Mouse (Mus musculus) forebrain, postnatal 0 days (tissue): ENCODE results near the gene Taf1d. TPM values are rescaled to one million over a fixed set of nuclear protein-coding genes. Genes with fewer than 3 reads are reported as not detected.
"Not testable (repeated sequence)": the region's sequence is repeated elsewhere in the genome, so short reads cannot be mapped to it uniquely, and the experiment has no call there.

Experiments
- ATAC-seq: fragments of 200-750 bp; cut with Nextera tagmentation; 2 replicates; pipeline ENCODE4 v1.8.0; 2017; ENCODE audit warnings: mild to moderate bottlenecking, moderate library complexity
- DNase-seq: peaks from one replicate; pipeline ENCODE4 v3.0.0-alpha.2; 2015
- H3K27ac ChIP-seq: fragments of 300-500 bp; sonication (generic); 2 replicates; pipeline ENCODE4 v1.5.1; 2014; ENCODE audit warnings: low read depth, mild to moderate bottlenecking, antibody characterized with exemption, low read length, moderate library complexity, mixed read lengths
- H3K27me3 ChIP-seq: fragments of 300-500 bp; sonication (generic); 2 replicates; pipeline ENCODE4 v1.6.1; 2014; ENCODE audit warnings: mild to moderate bottlenecking, low read length, mixed read lengths; ENCODE audit not compliant: insufficient read depth
- H3K36me3 ChIP-seq: fragments of 300-500 bp; sonication (generic); 2 replicates; pipeline ENCODE4 v1.6.1; 2014; ENCODE audit warnings: mild to moderate bottlenecking, moderate library complexity; ENCODE audit not compliant: insufficient read depth
- H3K4me1 ChIP-seq: fragments of 300-500 bp; sonication (generic); 2 replicates; pipeline ENCODE4 v1.6.1; 2014; ENCODE audit warnings: antibody characterized with exemption; ENCODE audit not compliant: insufficient read depth
- H3K4me2 ChIP-seq: fragments of 300-500 bp; sonication (generic); 2 replicates; pipeline ENCODE4 v1.6.1; 2014; ENCODE audit warnings: low read depth, mild to moderate bottlenecking, moderate library complexity
- H3K4me3 ChIP-seq: fragments of 300-500 bp; sonication (generic); 2 replicates; pipeline ENCODE4 v1.5.1; 2014; ENCODE audit warnings: low read depth, low read length, mixed read lengths
- H3K9ac ChIP-seq: fragments of 300-500 bp; sonication (generic); 2 replicates; pipeline ENCODE4 v1.6.1; 2014; ENCODE audit warnings: mild to moderate bottlenecking
- H3K9me3 ChIP-seq: fragments of 300-500 bp; sonication (generic); 2 replicates; pipeline ENCODE4 v1.6.1; 2016; ENCODE audit warnings: low read length
- CTCF ChIP-seq: sonication (generic); IDR thresholded peaks from 2 replicates; pipeline ENCODE4 v1.5.1; 2016; ENCODE audit warnings: antibody characterized with exemption, control low read depth, low read depth
- WGBS: fragments of 180-500 bp; shearing (Covaris S2); extraction: QIAGEN DNeasy Blood & Tissue Kit; methylation state at CpG from one replicate; pipeline ENCODE4 v1.1.7; 2014; 5-methylcytosine and 5-hydroxymethylcytosine counted together
- polyA plus RNA-seq: library from polyadenylated mRNA; unstranded; fragments of >200 nt; fragmentation: Nextera tagmentation; extraction: Ambion mirVana; gene quantifications from 2 replicates; pipeline ENCODE4 v1.2.1, GENCODE M21; 2015
- total RNA-seq: library from RNA; depleted of rRNA; stranded (reverse); fragments of >200 nt; gene quantifications from 2 replicates; pipeline ENCODE4 v1.2.3, GENCODE M21; 2014

The Taf1d gene
- total and polyA plus RNA-seq, 2 experiments from 2014 or later: 43.6 to 96.7 TPM

DNA sequence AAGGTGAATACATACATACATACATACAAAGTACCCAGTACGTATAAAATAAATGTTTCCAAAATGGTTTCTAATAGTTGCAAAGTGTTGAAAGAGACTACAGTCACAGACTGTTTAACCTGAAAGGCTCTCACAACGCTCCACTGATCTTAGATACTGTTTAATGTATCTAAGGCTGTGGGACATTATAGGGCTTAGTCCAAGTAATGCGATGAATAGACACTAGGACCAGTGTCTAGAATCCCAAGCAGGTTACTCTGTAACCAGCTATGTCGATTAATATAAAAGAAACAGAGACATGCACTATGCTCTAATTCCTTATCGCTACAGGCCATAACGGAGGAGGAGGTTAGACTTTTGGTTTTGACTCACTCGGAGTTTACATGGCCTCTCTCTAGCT lies 8.9 kb upstream of the Taf1d start:
- 85% methylated on average over 7 of the region's 7 CpGs for WGBS
- Histone ChIP-seq H3K36me3 (peaks cover 13% of the 10 kb centered on the region; the same call in 1 of the 2 replicates), H3K27ac (no peak overlapping the region), H3K9me3 (no peaks in the 10 kb centered on the region), H3K4me2 (no peak overlapping the region), H3K4me3 (no peak overlapping the region), H3K9ac (no peak overlapping the region), H3K4me1 (no peaks in the 10 kb centered on the region; the same call in 1 of the 2 replicates), H3K27me3 (no peaks in the 10 kb centered on the region)
- DNase-seq (no peak), ATAC-seq (no peak)
- no peak for TF ChIP-seq CTCF

DNA sequence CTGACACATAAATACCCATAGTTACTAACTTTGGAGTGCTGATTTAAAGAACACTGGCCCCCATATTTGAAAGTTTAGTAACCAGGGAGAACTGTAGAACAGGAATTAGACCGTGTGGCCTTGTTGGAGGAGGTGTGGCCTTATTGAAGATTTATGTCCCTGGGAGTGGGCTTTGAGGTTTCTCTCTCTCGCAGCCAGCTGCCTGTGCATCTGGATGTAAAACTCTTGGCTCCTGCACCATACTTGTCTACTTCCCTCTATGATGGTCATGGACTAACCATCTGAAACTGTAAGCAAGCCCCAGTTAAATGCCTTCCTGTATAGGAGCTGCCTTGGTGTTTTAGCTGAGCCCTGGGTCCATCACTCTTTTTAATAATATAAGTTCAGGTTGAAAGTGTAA lies 7.6 kb upstream of the Taf1d start:
- no peak for DNase-seq
- Histone ChIP-seq H3K27me3 (no peaks in the 10 kb centered on the region), H3K4me3 (no peak overlapping the region), H3K36me3 (peaks cover 10% of the 10 kb centered on the region; the same call in 1 of the 2 replicates), H3K9me3 (no peaks in the 10 kb centered on the region), H3K27ac (no peak overlapping the region), H3K4me1 (no peaks in the 10 kb centered on the region; the same call in 1 of the 2 replicates), H3K9ac (no peak overlapping the region), H3K4me2 (no peak overlapping the region)
- 79% methylated on average over 2 of the region's 2 CpGs for WGBS
- no peak for ATAC-seq
- no peak for TF ChIP-seq CTCF

DNA sequence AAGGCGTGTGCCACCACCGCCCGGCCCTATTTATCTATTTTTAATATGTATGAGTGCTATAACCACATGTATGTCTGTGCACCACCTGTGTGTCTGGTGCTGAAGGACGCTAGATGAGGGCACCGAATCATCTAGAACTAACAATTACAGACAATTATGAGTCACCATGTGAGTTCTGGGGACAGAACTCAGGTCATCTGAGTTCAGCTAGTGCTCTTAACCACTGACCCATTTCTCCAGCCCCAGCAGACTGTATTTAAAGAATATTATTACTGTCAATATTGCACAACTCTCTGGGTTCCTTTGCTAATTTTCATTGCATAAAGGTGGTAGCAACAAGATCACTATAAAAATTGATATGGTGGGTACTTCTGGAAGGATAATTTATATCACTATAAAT lies 6.0 kb upstream of the Taf1d start:
- no peaks in the 10 kb centered on the region; the same call in 1 of the 2 replicates for H3K4me1 ChIP-seq
- no peak for TF ChIP-seq CTCF
- no peaks in the 10 kb centered on the region for H3K9me3 ChIP-seq
- no peak overlapping the region for H3K4me2 ChIP-seq
- DNase-seq (no peak), ATAC-seq (no peak)
- no peak overlapping the region for H3K4me3 ChIP-seq
- peaks cover 7% of the 10 kb centered on the region; the same call in 1 of the 2 replicates for H3K36me3 ChIP-seq
- 90% methylated on average over 5 of the region's 5 CpGs for WGBS
- H3K27ac ChIP-seq: no peak overlapping the region
- H3K27me3 ChIP-seq: no peaks in the 10 kb centered on the region
- H3K9ac ChIP-seq: no peak overlapping the region

DNA sequence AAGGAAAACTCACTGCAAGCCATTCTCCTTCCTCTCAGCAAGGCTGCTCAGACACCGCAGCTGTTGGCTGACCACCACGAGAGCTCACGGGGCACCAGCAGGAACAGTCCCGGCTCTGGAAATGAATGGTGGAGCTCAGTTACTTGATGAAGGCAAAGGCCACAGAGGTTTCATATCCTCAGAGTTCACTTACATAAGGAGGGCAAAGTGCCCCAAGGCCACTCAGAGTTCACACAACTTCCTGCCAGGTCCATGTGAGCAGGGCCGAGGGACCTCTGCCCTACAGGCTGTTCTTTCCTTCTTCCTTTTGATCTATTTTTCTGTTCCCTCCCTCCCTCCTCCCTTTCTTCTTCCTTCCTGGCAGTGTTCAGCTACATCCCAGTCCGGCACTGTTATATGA lies 4.6 kb upstream of the Taf1d start:
- no peak for ATAC-seq
- Histone ChIP-seq H3K27ac (no peak overlapping the region), H3K4me3 (no peak overlapping the region), H3K9me3 (no peaks in the 10 kb centered on the region), H3K4me2 (no peak overlapping the region), H3K9ac (no peak overlapping the region), H3K27me3 (no peaks in the 10 kb centered on the region), H3K4me1 (no peaks in the 10 kb centered on the region; the same call in 1 of the 2 replicates), H3K36me3 (0 out of 2 replicates have a peak, but pooled peaks cover under 1% of the 10 kb centered on the region)
- WGBS: 41% methylated on average over 6 of the region's 6 CpGs
- no peak for TF ChIP-seq CTCF
- no peak for DNase-seq

DNA sequence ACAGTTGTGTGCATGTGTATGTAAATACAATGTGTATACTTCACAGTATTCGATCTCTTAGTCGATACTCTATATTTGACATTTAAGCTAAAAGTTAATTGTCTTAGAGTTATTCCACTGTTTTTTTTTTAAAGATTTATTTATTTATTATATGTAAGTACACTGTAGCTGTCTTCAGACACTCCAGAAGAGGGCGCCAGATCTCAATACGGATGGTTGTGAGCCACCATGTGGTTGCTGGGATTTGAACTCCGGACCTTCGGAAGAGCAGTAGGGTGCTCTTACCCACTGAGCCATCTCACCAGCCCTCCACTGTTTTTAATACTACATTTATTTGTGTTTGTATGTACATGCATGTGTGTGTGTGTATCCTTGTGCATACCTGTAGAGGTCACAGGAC lies 4.0 kb upstream of the Taf1d start:
- not testable (repeated sequence) for H3K4me2 ChIP-seq, H3K4me1 ChIP-seq, H3K27me3 ChIP-seq, H3K9me3 ChIP-seq, ATAC-seq, H3K36me3 ChIP-seq, H3K9ac ChIP-seq, H3K27ac ChIP-seq, H3K4me3 ChIP-seq, DNase-seq
- 79% methylated on average over 6 of the region's 6 CpGs for WGBS

DNA sequence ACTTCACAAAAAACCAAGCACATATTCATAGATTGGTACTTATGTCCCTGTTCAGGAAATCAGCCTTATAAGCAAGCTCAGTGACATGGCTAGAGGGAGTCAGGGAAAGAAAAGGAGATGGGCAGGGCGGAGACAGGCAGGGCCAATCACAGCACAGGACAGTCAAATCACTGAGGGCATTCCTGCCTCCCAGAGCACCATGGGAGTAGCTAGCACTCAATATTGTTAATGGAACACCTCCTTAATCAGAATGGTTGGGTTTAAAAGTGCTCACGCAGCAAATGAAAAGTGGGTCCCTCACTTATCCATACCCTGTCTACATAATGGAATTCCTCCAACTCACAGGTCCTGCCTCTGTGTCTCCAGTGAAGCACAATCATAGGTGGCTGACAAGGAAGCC lies 3.1 kb upstream of the Taf1d start:
- DNase-seq (no peak), ATAC-seq (no peak)
- 75% methylated on average over 2 of the region's 2 CpGs for WGBS
- no peaks in the 10 kb centered on the region for H3K36me3 ChIP-seq
- no peak for TF ChIP-seq CTCF
- H3K27ac ChIP-seq: no peak overlapping the region
- no peak overlapping the region for H3K9ac ChIP-seq
- peaks cover 9% of the 10 kb centered on the region for H3K4me1 ChIP-seq
- H3K9me3 ChIP-seq: no peaks in the 10 kb centered on the region
- H3K4me3 ChIP-seq: no peak overlapping the region
- no peaks in the 10 kb centered on the region for H3K27me3 ChIP-seq
- H3K4me2 ChIP-seq: no peak overlapping the region

DNA sequence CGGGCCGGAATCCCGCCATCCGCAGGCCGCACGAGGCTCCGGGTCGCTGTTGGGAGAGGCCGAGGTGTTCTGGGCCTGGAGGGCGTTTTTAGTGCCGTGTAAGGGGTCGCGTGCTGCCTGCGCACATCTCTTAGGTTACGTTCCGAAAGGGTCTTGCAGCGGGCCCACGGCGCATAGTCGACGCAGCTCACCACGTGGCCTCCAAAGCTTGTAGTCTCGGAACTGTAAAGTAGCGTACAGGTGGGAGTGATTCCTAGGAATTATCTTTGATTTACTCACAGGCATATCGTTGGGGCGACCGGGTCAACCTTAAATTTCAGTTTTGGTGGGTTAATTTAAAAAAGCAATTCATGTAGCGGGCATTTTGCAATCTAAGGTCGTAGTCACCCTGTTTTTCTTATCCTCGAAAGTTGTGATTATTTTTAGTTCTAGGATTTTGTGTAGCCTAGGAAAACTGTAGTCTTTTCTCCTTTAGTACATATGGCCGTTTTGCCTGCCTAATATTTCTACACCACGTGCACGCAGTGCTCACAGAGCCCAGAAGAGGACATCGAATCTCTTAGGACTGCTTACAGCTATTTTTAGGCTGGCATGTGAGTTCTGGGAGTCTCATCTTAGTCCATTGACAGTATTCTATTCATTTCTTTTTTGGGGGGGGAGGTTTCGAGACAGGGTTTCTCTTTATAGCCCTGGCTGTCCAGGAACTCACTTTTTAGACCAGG lies 545 bp downstream of the Taf1d start, which contains the start of gene 4931406C07Rik:
TSS of gene 4931406C07Rik (minus strand) at position 51 of the 722 bp plus-strand sequence.
- under 1% methylated on average over 35 of the region's 35 CpGs for WGBS
- peak within 1 kb of the TSS; percentile 84 for H3K4me3 ChIP-seq
- peaks cover 21% of the 10 kb centered on the region for H3K36me3 ChIP-seq
- no peaks in the 10 kb centered on the region for H3K9me3 ChIP-seq
- H3K4me1 ChIP-seq: peaks cover 15% of the 10 kb centered on the region
- H3K9ac ChIP-seq: peak within 1 kb of the TSS; percentile 92
- ATAC-seq: peak; percentile 89
- H3K4me2 ChIP-seq: peak within 1 kb of the TSS; percentile 83
- DNase-seq: peak; percentile 43
- H3K27ac ChIP-seq: peak within 1 kb of the TSS; percentile 90
- H3K27me3 ChIP-seq: no peaks in the 10 kb centered on the region
- no peak for TF ChIP-seq CTCF
